Mouse (Mus musculus) G1E-ER4 (cell line): ENCODE measurements around the gene Nup85. TPM values are rescaled to one million over a fixed set of nuclear protein-coding genes. Genes with fewer than 3 reads are reported as not detected.

Experiments
- GATA1 ChIP-seq: IDR thresholded peaks from one replicate; pipeline ENCODE4 v1.8.0; 2012; ENCODE audit warnings: low read length, inconsistent platforms
- polyA plus RNA-seq: library from polyadenylated mRNA; stranded (reverse); fragments of >175 nt; gene quantifications from 2 replicates; pipeline ENCODE4 v1.2.3, GENCODE M21; 2012

Gene Nup85
- polyA plus RNA-seq, 1 experiment, result 55.2 TPM

DNA sequence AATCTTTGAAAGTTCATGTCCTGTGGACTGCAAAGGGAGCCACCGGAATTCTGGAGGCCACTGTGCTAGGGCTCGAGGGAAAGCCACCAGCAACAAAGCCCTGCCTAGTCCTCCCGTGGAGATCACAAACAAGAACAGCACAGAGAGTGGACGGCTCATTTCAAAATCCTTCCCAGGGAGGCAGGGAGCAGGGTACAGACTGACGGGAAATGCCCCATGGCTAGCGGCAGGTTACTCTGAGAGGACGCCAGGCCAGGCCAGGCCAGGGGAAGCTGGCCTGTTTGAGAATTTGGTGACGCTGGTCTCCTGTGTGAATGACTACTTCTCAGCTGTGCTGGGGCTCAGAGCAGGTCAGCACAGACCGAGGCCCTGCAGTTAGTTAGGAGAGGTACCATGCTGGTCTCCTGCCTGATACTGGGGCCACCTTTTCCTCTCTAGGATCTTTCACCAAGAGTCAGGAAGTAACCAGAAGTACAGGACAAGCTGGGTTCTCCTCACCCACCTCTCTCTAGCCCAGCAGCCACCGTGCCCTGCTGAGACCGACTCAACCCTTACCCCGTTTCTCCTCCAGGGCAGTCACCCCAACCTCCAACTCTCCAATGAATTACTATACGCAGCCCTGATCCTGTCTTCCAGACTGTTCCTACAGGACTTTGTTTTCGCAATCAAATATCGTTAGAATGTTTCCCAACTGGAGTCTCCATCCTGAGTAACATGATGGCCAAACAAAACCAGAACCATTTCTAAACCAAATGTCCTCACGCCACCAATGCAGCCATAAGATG, 54.7 kb downstream of the Nup85 start:
- TF ChIP-seq GATA1, result no peak

- TF ChIP-seq GATA1, result no peak
Observed at GRCm38 (mm10) chr11:115619949-115620348, 55.7 kb downstream of the Nup85 start.

DNA sequence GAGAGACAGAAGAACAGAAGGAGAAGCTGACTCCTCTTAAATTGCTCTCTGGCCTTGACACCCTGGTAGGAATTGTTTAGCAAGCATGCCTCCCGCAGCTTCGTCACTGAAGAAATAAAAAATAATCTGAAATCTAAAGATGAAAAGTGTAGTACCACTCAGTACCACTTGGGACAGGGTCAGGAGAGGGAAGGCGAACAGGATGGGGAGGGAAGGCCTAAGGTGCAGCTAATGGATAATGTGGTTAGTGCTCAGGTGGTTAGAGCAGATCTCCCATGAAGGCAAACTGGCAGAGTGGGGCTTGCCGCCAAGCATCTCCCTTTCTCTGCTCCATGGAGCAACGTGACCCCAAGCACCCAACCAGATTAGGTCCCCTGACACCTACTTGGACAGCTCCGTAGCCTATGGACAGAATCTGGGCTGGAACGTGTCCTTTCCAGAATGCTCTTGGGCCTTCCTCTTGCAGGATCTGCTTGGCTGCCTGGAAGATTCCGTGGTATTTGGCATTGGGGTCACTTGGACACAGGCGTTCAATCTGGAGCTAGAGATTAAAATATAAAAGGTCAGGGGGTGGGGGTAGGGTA, 59.3 kb downstream of the Nup85 start:
- TF ChIP-seq GATA1, result no peak

GRCm38 (mm10) chr11:115625877-115626276, 61.6 kb downstream of the Nup85 start:
- TF ChIP-seq GATA1, result no peak

- TF ChIP-seq GATA1, result no peak
Observed at GRCm38 (mm10) chr11:115626824-115627616, 62.8 kb downstream of the Nup85 start.

- no peak for TF ChIP-seq GATA1
Observed at GRCm38 (mm10) chr11:115627705-115628464, 63.7 kb downstream of the Nup85 start, which contains the start of gene Slc25a19. TSS of gene Slc25a19 (minus strand) at chr11:115628295.

GRCm38 (mm10) chr11:115628465-115629101, 64.3 kb downstream of the Nup85 start:
- TF ChIP-seq GATA1, result no peak

GRCm38 (mm10) chr11:115629734-115630531, 65.7 kb downstream of the Nup85 start:
- no peak for TF ChIP-seq GATA1

GRCm38 (mm10) chr11:115630532-115631504, 66.6 kb downstream of the Nup85 start:
- no peak for TF ChIP-seq GATA1

DNA sequence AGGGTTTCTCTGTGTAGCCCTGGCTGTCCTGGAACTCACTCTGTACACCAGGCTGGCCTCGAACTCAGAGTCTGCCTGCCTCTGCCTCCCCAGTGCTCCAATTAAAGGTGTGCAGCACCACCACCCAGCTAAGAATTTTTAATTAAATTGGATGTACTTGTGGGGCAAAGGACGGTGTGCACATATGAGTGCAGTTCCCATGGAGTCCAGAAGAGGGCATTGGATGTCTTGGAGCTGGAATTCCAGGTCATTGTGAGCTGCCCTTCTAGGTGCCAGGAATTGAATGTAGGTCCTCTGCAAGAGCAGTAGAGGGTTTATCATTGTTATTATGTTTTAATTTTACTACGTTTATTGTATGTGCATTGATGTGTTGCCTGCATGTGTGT, 67.3 kb downstream of the Nup85 start:
- TF ChIP-seq GATA1, result no peak

DNA sequence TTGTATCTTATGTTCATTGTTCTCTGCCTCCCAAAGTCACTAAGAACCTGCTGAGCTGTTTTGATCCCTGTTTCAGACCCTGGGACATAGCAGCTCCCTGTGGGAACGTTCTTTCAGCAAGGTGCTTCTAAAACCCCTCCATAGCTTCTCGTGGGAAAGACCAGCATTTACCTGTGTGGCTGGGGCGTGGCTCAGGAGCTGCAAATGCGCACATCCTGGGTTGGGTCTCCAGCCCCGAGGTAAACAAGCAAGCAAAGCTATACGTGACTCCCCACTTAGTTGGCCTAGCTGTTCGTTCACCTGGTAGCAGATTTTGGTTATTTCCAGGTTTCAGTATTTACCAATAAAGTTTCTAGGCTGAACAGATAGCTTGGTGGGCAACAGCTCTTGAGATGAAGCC, 68.0 kb downstream of the Nup85 start:
- no peak for TF ChIP-seq GATA1

DNA sequence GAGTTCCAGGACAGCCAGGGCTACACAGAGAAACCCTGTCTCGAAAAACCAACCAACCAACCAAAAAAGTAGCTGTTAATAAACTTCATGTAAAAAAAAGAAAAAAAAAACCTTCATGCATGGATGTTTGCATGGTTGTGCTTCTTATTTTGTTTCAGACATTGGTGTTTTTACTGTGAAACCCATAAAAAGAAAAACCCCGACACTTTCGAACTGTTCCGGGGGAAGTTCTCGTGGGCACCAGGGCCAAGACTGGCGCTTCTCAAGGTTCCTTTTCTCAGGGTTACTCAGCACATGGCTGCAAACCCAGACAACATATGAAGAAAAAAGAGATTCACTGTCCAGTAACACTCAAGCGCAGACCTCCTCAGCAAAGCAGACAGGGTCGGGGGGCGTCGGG, 68.6 kb downstream of the Nup85 start:
- TF ChIP-seq GATA1, result no peak

Other genes starting within 250 kb of the Nup85 start
- gene Ush1g, start 242.4 kb upstream of the Nup85 start, polyA plus RNA-seq, result not detected in 2 replicates
- not detected in 2 replicates for gene Otop3, start 229.7 kb upstream of the Nup85 start, polyA plus RNA-seq
- not detected in 2 replicates for gene Hid1, start 196.7 kb upstream of the Nup85 start, polyA plus RNA-seq
- gene Cdr2l, start 182.5 kb upstream of the Nup85 start, polyA plus RNA-seq, result not detected in 2 replicates
- 63.1 and 82.2 TPM in 2 replicates for gene Mrpl58, start 160.7 kb upstream of the Nup85 start, polyA plus RNA-seq
- gene Atp5h, start 144.5 kb upstream of the Nup85 start, polyA plus RNA-seq, result 69.9 and 151 TPM in 2 replicates
- gene Kctd2, start 144.3 kb upstream of the Nup85 start, polyA plus RNA-seq, result 21.0 and 30.9 TPM in 2 replicates
- not detected in 2 replicates for gene Trim80, start 123.9 kb upstream of the Nup85 start, polyA plus RNA-seq
- gene Slc16a5, start 102.0 kb upstream of the Nup85 start, polyA plus RNA-seq, result not detected in 2 replicates
- 22.5 and 23.0 TPM in 2 replicates for gene Armc7, start 88.8 kb upstream of the Nup85 start, polyA plus RNA-seq
- gene Nt5c, start 72.6 kb upstream of the Nup85 start, polyA plus RNA-seq, result 142 and 157 TPM in 2 replicates
- gene Jpt1, start 50.0 kb upstream of the Nup85 start, polyA plus RNA-seq, result 254 and 306 TPM in 2 replicates
- 337 and 347 TPM in 2 replicates for gene Sumo2, start 28.2 kb upstream of the Nup85 start, polyA plus RNA-seq
- 66.9 and 85.8 TPM in 2 replicates for gene Mrps7, start 39.5 kb downstream of the Nup85 start, polyA plus RNA-seq
- 73.5 and 127 TPM in 2 replicates for gene Gga3, start 39.6 kb downstream of the Nup85 start, polyA plus RNA-seq
- 30.0 and 42.5 TPM in 2 replicates for gene Mif4gd, start 48.5 kb downstream of the Nup85 start, polyA plus RNA-seq
- gene Slc25a19, start 63.9 kb downstream of the Nup85 start, polyA plus RNA-seq, result 23.0 and 23.2 TPM in 2 replicates
- gene Grb2, start 144.2 kb downstream of the Nup85 start, polyA plus RNA-seq, result 158 and 209 TPM in 2 replicates
- gene Tmem94, start 201.0 kb downstream of the Nup85 start, polyA plus RNA-seq, result 54.3 and 62.3 TPM in 2 replicates
- 0.68 and 0.82 TPM in 2 replicates for gene Caskin2, start 249.2 kb downstream of the Nup85 start, polyA plus RNA-seq